Mouse (Mus musculus) forebrain, embryonic 10.5 days (tissue): ENCODE results near the gene Ankrd11. TPM values are rescaled to one million over a fixed set of nuclear protein-coding genes. Genes with fewer than 3 reads are reported as not detected.

Experiments
- DNase-seq: peaks from one replicate; pipeline ENCODE4 v3.0.0-alpha.2; 2017; ENCODE audit warnings: low spot score; ENCODE audit errors: extremely low spot score
- H3K27ac ChIP-seq: fragments of 300-500 bp; sonication (generic); 2 replicates; pipeline ENCODE4 v1.5.1; 2016; ENCODE audit warnings: mild to moderate bottlenecking
- H3K27me3 ChIP-seq: fragments of 300-500 bp; sonication (generic); 2 replicates; pipeline ENCODE4 v1.6.1; 2016; ENCODE audit warnings: mild to moderate bottlenecking; ENCODE audit not compliant: poor library complexity, severe bottlenecking
- H3K36me3 ChIP-seq: fragments of 300-500 bp; sonication (generic); replicated peaks from 2 replicates; pipeline ENCODE4 v1.6.1; 2016; ENCODE audit warnings: mild to moderate bottlenecking, moderate library complexity
- H3K4me1 ChIP-seq: fragments of 300-500 bp; sonication (generic); 2 replicates; pipeline ENCODE4 v1.6.1; 2016
- H3K4me3 ChIP-seq: fragments of 300-500 bp; sonication (generic); 2 replicates; pipeline ENCODE4 v1.5.1; 2016; ENCODE audit warnings: mild to moderate bottlenecking, moderate library complexity
- H3K9me3 ChIP-seq: fragments of 300-500 bp; sonication (generic); 2 replicates; pipeline ENCODE4 v1.6.1; 2016; ENCODE audit warnings: mild to moderate bottlenecking, moderate library complexity
- WGBS: fragments of 180-500 bp; shearing (Covaris S2); methylation state at CpG from one replicate; pipeline ENCODE4 v1.1.7; 2016; 5-methylcytosine and 5-hydroxymethylcytosine counted together
- polyA plus RNA-seq: library from polyadenylated mRNA; unstranded; fragments of >200 nt; fragmentation: Nextera tagmentation; extraction: Ambion mirVana; gene quantifications from 2 replicates; pipeline ENCODE4 v1.2.1, GENCODE M21; 2016

Gene Ankrd11
- polyA plus RNA-seq, 1 experiment from 2014 or later: 33.8 TPM

DNA sequence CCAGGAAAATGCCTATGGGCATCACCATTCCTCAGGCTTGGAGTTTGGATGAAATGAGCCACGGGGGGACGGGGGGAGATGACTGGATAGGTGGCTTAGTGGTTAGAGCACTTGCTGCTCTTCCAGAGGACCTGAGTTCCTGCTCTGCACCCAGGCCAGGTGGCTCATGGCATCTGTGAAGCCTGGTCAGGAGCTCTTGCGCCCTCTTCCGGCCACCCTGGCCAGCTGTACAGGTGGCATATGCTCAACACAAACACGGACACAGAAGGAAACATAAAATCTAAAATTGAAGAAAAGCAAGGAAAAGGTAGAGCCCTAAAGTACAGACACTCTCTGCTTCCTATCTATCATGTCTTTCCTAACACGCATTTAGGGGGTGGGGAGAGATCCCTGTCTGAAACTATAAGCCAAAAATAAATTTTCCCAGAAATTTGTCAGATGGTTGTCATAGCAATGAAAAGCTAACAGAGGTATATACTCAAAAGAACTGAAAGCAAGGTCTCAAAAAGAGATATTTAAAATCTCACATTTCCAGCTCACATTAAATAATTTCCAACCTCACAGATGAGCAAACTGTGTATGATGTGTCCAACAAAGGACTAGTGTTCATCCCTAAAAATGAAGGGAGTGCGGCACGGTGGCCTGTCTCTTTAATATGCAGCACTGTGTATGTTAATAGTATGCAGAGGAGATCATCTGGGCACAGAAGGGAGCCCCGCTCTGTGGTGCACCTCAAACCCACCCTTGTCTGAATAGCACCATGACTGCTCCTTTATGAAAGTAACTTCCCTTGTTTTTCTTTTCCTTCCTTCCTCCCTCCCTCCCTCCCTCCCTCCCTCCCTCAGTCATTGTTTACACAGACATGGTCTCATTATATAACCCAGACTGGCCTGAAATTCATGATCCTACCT, 99.0 kb downstream of the Ankrd11 start:
- H3K27ac ChIP-seq: no peak overlapping the region
- WGBS: 91% methylated on average over 9 of the region's 9 CpGs
- H3K27me3 ChIP-seq: no peaks in the 10 kb centered on the region
- H3K4me1 ChIP-seq: peaks cover 13% of the 10 kb centered on the region
- no peak overlapping the region for H3K4me3 ChIP-seq
- no peak for DNase-seq
- H3K9me3 ChIP-seq: no peaks in the 10 kb centered on the region
- peaks cover 4% of the 10 kb centered on the region for H3K36me3 ChIP-seq

DNA sequence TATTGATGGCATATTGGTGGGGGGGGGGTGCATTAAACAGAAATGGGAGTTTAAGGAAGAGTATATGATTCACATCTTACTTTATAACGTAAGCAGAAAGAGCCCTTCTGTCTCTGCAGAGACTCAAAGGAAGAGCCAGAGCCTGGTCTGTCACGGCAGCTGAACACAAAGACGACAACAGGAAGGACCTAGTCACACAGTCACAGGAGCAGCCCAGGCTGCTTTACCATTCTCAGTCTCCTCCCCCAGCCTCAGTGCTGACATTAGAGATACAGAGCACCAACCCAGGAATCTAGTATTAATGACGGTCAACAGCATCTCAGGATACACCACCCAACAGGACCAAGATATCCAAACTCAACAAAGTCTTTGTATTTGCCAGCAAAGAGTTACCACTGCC, 103.5 kb downstream of the Ankrd11 start:
- no peak overlapping the region for H3K27ac ChIP-seq
- peaks cover 18% of the 10 kb centered on the region for H3K4me1 ChIP-seq
- no peak overlapping the region for H3K4me3 ChIP-seq
- peaks cover 8% of the 10 kb centered on the region for H3K36me3 ChIP-seq
- no peaks in the 10 kb centered on the region for H3K9me3 ChIP-seq
- no peaks in the 10 kb centered on the region for H3K27me3 ChIP-seq
- 55% methylated on average over 4 of the region's 4 CpGs for WGBS
- no peak for DNase-seq

- Histone ChIP-seq H3K27me3 (no peaks in the 10 kb centered on the region), H3K4me3 (no peak overlapping the region), H3K9me3 (no peaks in the 10 kb centered on the region), H3K27ac (no peak overlapping the region), H3K36me3 (peaks cover 10% of the 10 kb centered on the region), H3K4me1 (peaks cover 18% of the 10 kb centered on the region)
- no peak for DNase-seq
- 72% methylated on average over 3 of the region's 3 CpGs for WGBS
Observed at GRCm38 (mm10) chr8:122938170-122938569, 103.9 kb downstream of the Ankrd11 start.

DNA sequence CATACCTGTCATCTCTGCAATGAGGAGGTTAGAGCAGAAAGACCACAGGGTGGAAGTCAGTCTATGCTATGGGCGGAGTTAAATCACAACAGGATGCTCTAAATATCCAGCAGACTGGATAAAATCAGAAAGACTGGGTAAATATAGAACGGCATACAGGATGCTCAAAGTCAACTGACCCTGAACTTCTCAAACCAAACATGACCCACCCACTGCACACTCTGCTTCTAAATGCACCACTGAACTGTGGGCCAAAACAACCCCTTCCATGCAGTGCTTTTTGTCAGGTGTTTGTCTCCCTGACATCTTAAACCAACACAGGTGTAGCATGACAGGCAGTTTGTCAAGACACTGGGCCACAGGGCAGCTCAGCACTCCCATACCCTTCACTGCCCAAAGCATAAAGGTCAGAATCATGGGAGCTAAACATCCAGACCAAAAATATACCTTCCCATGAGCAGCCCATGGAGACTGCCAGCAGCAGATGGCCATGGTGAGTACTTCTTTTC, 104.5 kb downstream of the Ankrd11 start:
- Histone ChIP-seq H3K4me1 (peaks cover 18% of the 10 kb centered on the region), H3K27ac (no peak overlapping the region), H3K9me3 (no peaks in the 10 kb centered on the region), H3K27me3 (no peaks in the 10 kb centered on the region), H3K4me3 (no peak overlapping the region), H3K36me3 (peaks cover 12% of the 10 kb centered on the region)
- 91% methylated on average over 2 of the region's 2 CpGs for WGBS
- no peak for DNase-seq

GRCm38 (mm10) chr8:122935912-122936311, 106.2 kb downstream of the Ankrd11 start:
- no peaks in the 10 kb centered on the region for H3K9me3 ChIP-seq
- peaks cover 18% of the 10 kb centered on the region for H3K4me1 ChIP-seq
- H3K27me3 ChIP-seq: no peaks in the 10 kb centered on the region
- peaks cover 10% of the 10 kb centered on the region for H3K36me3 ChIP-seq
- H3K4me3 ChIP-seq: no peak overlapping the region
- 88% methylated on average over 3 of the region's 3 CpGs for WGBS
- H3K27ac ChIP-seq: no peak overlapping the region
- DNase-seq: no peak

- Histone ChIP-seq H3K9me3 (no peaks in the 10 kb centered on the region), H3K27ac (no peak overlapping the region), H3K27me3 (no peaks in the 10 kb centered on the region), H3K4me3 (no peak overlapping the region), H3K36me3 (0 out of 2 replicates have a peak, but pooled peaks cover 10% of the 10 kb centered on the region), H3K4me1 (peaks cover 18% of the 10 kb centered on the region)
- DNase-seq: no peak
- 91% methylated on average over 1 of the region's 1 CpGs for WGBS
Observed at GRCm38 (mm10) chr8:122935118-122935517, 107.0 kb downstream of the Ankrd11 start.

DNA sequence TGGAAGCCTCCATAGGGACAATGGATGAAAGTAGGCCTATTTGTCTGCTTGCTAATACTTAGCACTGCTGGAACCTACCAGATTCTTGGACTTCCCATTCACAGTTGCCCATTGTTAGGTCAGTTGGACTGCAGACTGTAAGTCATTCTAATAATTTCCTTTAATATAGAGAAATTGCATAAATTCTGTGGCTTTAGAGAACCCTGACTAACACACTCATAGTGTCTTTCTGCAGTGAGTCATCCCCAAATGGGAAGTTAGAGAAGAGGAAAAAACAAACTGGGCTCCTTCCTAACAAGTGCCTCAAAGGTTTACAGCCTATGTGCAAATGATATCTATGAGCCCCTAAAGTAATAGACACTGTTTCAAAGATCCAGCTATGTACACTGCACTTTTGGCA, 108.1 kb downstream of the Ankrd11 start:
- Histone ChIP-seq H3K4me3 (no peak overlapping the region), H3K4me1 (peaks cover 15% of the 10 kb centered on the region), H3K27me3 (no peaks in the 10 kb centered on the region), H3K27ac (no peak overlapping the region), H3K36me3 (0 out of 2 replicates have a peak, but pooled peaks cover 10% of the 10 kb centered on the region), H3K9me3 (no peaks in the 10 kb centered on the region)
- no peak for DNase-seq

DNA sequence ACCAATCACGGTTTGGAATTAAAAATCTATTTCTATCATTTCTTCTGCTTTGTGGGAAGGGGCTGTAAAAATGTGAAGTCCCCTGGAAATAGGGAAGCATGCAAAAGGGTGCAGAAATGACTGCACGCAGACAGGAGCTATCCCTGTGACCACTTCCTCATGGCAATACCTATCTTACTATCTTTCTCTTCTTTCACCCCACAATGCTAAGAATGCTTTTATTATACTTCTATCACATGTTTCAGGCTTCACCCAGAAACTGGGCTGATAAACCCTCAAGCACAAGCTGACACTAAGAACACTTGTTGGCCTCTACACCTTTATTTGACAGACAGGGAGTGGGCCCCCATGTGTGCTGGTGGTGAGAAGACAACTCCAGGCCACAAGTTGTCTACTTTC, 109.5 kb downstream of the Ankrd11 start:
- WGBS: 90% methylated on average over 2 of the region's 2 CpGs
- no peaks in the 10 kb centered on the region for H3K27me3 ChIP-seq
- DNase-seq: no peak
- H3K4me3 ChIP-seq: no peak overlapping the region
- peaks cover under 1% of the 10 kb centered on the region; the same call in 1 of the 2 replicates for H3K4me1 ChIP-seq
- no peak overlapping the region for H3K27ac ChIP-seq
- peaks cover 18% of the 10 kb centered on the region for H3K36me3 ChIP-seq
- H3K9me3 ChIP-seq: no peaks in the 10 kb centered on the region

GRCm38 (mm10) chr8:122931834-122932560, 110.1 kb downstream of the Ankrd11 start:
- Histone ChIP-seq H3K27me3 (no peaks in the 10 kb centered on the region), H3K9me3 (no peaks in the 10 kb centered on the region), H3K4me3 (no peak overlapping the region), H3K4me1 (no peaks in the 10 kb centered on the region), H3K27ac (no peak overlapping the region), H3K36me3 (peaks cover 23% of the 10 kb centered on the region)
- no peak for DNase-seq
- 82% methylated on average over 3 of the region's 3 CpGs for WGBS

DNA sequence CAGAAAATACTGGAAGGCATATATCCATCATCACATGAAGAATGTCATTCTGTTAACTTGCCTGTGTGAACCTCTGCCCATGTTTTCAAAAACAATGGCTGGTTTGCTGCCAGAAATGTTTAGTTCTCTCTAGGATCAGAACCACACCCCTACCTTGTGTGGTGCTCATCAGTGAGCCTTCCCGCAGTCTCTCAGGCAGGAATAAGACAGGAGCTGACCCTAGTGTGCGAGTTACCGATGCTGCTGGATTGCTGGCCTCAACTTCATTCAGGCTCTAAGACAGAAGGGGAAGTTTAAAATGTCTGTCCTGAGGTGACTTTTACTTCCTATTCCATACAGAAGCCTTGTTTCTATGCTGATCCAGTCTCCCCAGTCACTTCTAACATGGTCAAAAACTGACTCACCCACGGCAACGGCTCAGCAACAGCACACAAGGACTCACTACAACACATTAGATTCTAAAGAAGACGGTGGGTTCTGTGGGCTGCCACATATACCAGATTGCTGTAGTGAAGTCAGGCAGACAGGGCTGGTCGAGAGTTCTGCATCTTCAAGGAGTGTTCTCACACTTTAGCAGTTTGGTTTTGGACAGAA, 113.3 kb downstream of the Ankrd11 start:
- H3K27ac ChIP-seq: no peak overlapping the region
- peaks cover 6% of the 10 kb centered on the region for H3K4me1 ChIP-seq
- H3K27me3 ChIP-seq: no peaks in the 10 kb centered on the region
- no peak for DNase-seq
- no peak overlapping the region for H3K4me3 ChIP-seq
- peaks cover 25% of the 10 kb centered on the region for H3K36me3 ChIP-seq
- 90% methylated on average over 7 of the region's 7 CpGs for WGBS
- no peaks in the 10 kb centered on the region for H3K9me3 ChIP-seq

GRCm38 (mm10) chr8:122927841-122928240, 114.2 kb downstream of the Ankrd11 start:
- Histone ChIP-seq H3K9me3 (no peaks in the 10 kb centered on the region), H3K27ac (no peak overlapping the region), H3K4me1 (peaks cover 14% of the 10 kb centered on the region), H3K36me3 (peaks cover 20% of the 10 kb centered on the region), H3K27me3 (no peaks in the 10 kb centered on the region), H3K4me3 (no peak overlapping the region)
- 92% methylated on average over 3 of the region's 3 CpGs for WGBS
- no peak for DNase-seq

DNA sequence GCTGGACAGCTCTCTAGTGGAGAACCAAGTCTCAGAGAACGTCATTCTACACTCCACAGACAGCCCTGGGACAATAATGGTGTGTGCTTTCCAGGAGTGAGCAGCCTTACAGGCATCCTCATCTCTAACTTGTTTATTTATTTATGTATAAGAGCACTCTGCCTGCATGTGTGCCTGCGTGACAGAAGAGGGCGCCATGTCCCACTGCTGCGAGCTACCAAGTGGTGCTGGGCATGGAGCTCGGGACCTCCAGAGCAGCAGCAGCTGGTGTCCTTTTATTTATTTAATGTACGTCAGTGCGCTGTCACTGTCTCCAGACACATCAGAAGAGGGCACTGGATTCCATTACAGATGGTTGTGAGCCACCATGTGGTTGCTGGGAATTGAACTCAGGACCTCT, 115.3 kb downstream of the Ankrd11 start:
- Histone ChIP-seq H3K27me3 (no peaks in the 10 kb centered on the region), H3K27ac (no peak overlapping the region), H3K4me1 (peaks cover 17% of the 10 kb centered on the region), H3K9me3 (no peaks in the 10 kb centered on the region), H3K36me3 (peaks cover 20% of the 10 kb centered on the region), H3K4me3 (no peak overlapping the region)
- DNase-seq: no peak
- 87% methylated on average over 7 of the region's 7 CpGs for WGBS
